Mouse (Mus musculus): ENCODE measurements around the gene Cdh22. TPM values are rescaled to one million over a fixed set of nuclear protein-coding genes. Genes with fewer than 3 reads are reported as not detected.
A peak's percentile ranks its signal among the peaks of the same experiment; 100 is the strongest.

Cdh22 gene
- polyA plus RNA-seq, 1 experiment, result 0.80 TPM

DNA sequence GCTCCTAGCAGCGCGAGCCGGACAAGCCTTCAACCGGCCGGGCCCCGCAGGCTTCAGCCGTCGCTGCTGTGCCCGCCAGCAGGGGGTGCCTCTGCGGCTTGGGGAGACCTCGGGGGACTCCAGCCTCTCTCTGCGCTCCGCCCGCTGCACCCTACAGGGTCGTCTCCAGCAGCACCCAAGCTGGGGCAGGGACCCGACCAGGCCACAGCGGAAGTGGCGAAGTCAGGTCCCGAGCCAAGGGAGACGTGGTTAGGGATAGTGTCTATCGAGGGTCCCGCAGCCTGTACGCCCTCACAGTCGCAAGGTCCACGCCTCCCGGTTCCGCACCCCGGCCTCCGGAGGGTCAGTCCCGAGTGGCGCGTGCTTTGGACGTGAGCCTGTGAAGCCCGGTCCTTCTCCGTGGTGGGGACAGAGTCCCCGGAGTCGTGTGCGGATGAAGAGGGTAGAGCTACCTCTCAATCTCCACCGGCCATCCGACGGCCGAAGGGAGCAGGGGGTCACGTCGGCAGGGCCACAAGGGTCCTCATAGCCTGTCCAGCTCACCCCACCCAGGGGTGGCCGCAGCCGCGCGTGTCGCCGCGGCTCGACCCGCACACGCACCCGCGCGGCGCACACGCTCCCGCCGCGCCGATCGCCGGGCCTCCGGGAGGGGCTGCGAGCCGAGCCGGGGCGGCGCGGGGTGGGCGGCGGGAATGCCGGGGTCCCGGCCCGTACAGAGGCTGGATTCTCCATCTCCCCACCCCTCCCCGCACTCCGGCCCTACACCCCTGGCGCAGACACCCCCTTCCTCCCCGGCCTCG, 962 bp downstream of the Cdh22 start:
- TF ChIP-seq CTCF (IDR thresholded peaks at IDR 0.05; ENCODE audit: control insufficient read depth, insufficient read depth, low read length) (peak; percentile 28; the same call in 1 of the 2 replicates), POLR2A (IDR thresholded peaks at IDR 0.05; ENCODE audit: borderline replicate concordance, control insufficient read depth, low read depth, low read length) (no peak)
- H3K4me1 ChIP-seq (ENCODE audit: control insufficient read depth, insufficient read depth, low read length), result no peaks in the 10 kb centered on the region
- 2% methylated on average over 82 of the region's 82 CpGs for WGBS
- no peak overlapping the region for H3K4me3 ChIP-seq (replicated peaks; ENCODE audit: control insufficient read depth, low read depth, low read length)
- H3K27ac ChIP-seq (ENCODE audit: control insufficient read depth, insufficient read depth, low read depth, low read length, poor library complexity), result no peak overlapping the region

- Histone ChIP-seq H3K27ac (ENCODE audit: control insufficient read depth, insufficient read depth, low read depth, low read length, poor library complexity) (no peak overlapping the region), H3K4me3 (replicated peaks; ENCODE audit: control insufficient read depth, low read depth, low read length) (no peak overlapping the region), H3K4me1 (ENCODE audit: control insufficient read depth, insufficient read depth, low read length) (no peaks in the 10 kb centered on the region)
- no peak for TF ChIP-seq CTCF (IDR thresholded peaks at IDR 0.05; ENCODE audit: control insufficient read depth, insufficient read depth, low read length)
- no peak for TF ChIP-seq POLR2A (IDR thresholded peaks at IDR 0.05; ENCODE audit: borderline replicate concordance, control insufficient read depth, low read depth, low read length)
- WGBS, result 77% methylated on average over 11 of the region's 11 CpGs
These were observed 5.6 kb downstream of the Cdh22 start for GRCm38 (mm10) chr2:165229050-165229449.

GRCm38 (mm10) chr2:165223837-165224236, 10.8 kb downstream of the Cdh22 start:
- Histone ChIP-seq H3K4me3 (replicated peaks; ENCODE audit: control insufficient read depth, low read depth, low read length) (no peak overlapping the region), H3K27ac (ENCODE audit: control insufficient read depth, insufficient read depth, low read depth, low read length, poor library complexity) (no peak overlapping the region), H3K4me1 (ENCODE audit: control insufficient read depth, insufficient read depth, low read length) (no peaks in the 10 kb centered on the region)
- TF ChIP-seq POLR2A (IDR thresholded peaks at IDR 0.05; ENCODE audit: borderline replicate concordance, control insufficient read depth, low read depth, low read length) (no peak), CTCF (IDR thresholded peaks at IDR 0.05; ENCODE audit: control insufficient read depth, insufficient read depth, low read length) (no peak)
- WGBS, result 57% methylated on average over 4 of the region's 4 CpGs

- Histone ChIP-seq H3K4me1 (ENCODE audit: control insufficient read depth, insufficient read depth, low read length) (no peaks in the 10 kb centered on the region), H3K4me3 (replicated peaks; ENCODE audit: control insufficient read depth, low read depth, low read length) (no peak overlapping the region), H3K27ac (ENCODE audit: control insufficient read depth, insufficient read depth, low read depth, low read length, poor library complexity) (no peak overlapping the region)
- 15% methylated on average over 9 of the region's 9 CpGs for whole genome bisulfite sequencing
- TF ChIP-seq POLR2A (IDR thresholded peaks at IDR 0.05; ENCODE audit: borderline replicate concordance, control insufficient read depth, low read depth, low read length) (no peak), CTCF (IDR thresholded peaks at IDR 0.05; ENCODE audit: control insufficient read depth, insufficient read depth, low read length) (no peak)
These were observed 12.7 kb downstream of the Cdh22 start for GRCm38 (mm10) chr2:165221952-165222351.

GRCm38 (mm10) chr2:165220347-165220945, 14.2 kb downstream of the Cdh22 start:
- Histone ChIP-seq H3K4me1 (ENCODE audit: control insufficient read depth, insufficient read depth, low read length) (no peaks in the 10 kb centered on the region), H3K4me3 (replicated peaks; ENCODE audit: control insufficient read depth, low read depth, low read length) (no peak overlapping the region), H3K27ac (ENCODE audit: control insufficient read depth, insufficient read depth, low read depth, low read length, poor library complexity) (no peak overlapping the region)
- TF ChIP-seq POLR2A (IDR thresholded peaks at IDR 0.05; ENCODE audit: borderline replicate concordance, control insufficient read depth, low read depth, low read length), result no peak
- no peak for TF ChIP-seq CTCF (IDR thresholded peaks at IDR 0.05; ENCODE audit: control insufficient read depth, insufficient read depth, low read length)
- 64% methylated on average over 8 of the region's 8 CpGs for WGBS

DNA sequence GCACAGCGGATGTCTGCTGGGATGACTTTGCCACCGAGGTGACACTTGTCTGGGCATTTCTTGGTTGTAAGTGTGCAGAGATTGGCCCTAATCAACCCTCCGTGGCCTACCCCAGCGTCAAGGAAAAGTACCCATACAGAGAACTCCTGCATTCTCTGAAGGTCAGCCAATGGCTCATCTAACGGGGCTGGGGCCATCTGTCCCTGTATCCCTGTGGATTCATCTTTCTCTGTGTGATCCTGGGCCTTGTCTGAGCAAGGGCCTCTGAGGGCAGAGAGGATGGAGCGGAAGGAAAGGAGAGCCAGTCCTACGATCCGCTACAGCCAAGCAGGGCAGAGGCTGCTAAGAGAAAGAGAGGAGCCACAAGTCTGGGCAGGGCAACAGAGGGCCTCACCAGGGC, 15.7 kb downstream of the Cdh22 start:
- TF ChIP-seq CTCF (IDR thresholded peaks at IDR 0.05; ENCODE audit: control insufficient read depth, insufficient read depth, low read length) (no peak), POLR2A (IDR thresholded peaks at IDR 0.05; ENCODE audit: borderline replicate concordance, control insufficient read depth, low read depth, low read length) (no peak)
- Histone ChIP-seq H3K4me3 (replicated peaks; ENCODE audit: control insufficient read depth, low read depth, low read length) (no peak overlapping the region), H3K4me1 (ENCODE audit: control insufficient read depth, insufficient read depth, low read length) (no peaks in the 10 kb centered on the region), H3K27ac (ENCODE audit: control insufficient read depth, insufficient read depth, low read depth, low read length, poor library complexity) (no peak overlapping the region)
- 81% methylated on average over 8 of the region's 8 CpGs for WGBS

GRCm38 (mm10) chr2:165217361-165218149, 17.1 kb downstream of the Cdh22 start:
- Histone ChIP-seq H3K4me1 (ENCODE audit: control insufficient read depth, insufficient read depth, low read length) (no peaks in the 10 kb centered on the region), H3K27ac (ENCODE audit: control insufficient read depth, insufficient read depth, low read depth, low read length, poor library complexity) (no peak overlapping the region), H3K4me3 (replicated peaks; ENCODE audit: control insufficient read depth, low read depth, low read length) (no peak overlapping the region)
- TF ChIP-seq CTCF (IDR thresholded peaks at IDR 0.05; ENCODE audit: control insufficient read depth, insufficient read depth, low read length) (no peak), POLR2A (IDR thresholded peaks at IDR 0.05; ENCODE audit: borderline replicate concordance, control insufficient read depth, low read depth, low read length) (no peak)
- WGBS, result 78% methylated on average over 16 of the region's 16 CpGs

All from bone marrow, adult 2 months (tissue).